11 mouse cellular contexts compared by ENCODE assay signal in genomic region chr7:66140923-66141570, GRCm38 (mm10). TPM values are rescaled to one million over a fixed set of nuclear protein-coding genes. Genes with fewer than 3 reads are reported as not detected.
DNase-seq lines count a peak whose midpoint lies in the region; ATAC-seq lines count a peak whose summit lies in the region.
"Had no signal": no experiment of that assay in that cellular context is flagged by ENCODE, and none has a peak within 500 bp of the region (broad histone marks: within the 10 kb centered on the region; RNA-seq: fewer than 3 reads in every experiment).

No protein-coding gene starts in this region.

- H3K36me3 ChIP-seq in heart, embryonic 15.5 days: no peaks in the 10 kb centered on the region
- no peaks in the 10 kb centered on the region for H3K36me3 ChIP-seq in heart, embryonic 11.5 days (ENCODE audit: control insufficient read depth, insufficient read depth, low read length)
- no peaks in the 10 kb centered on the region for H3K36me3 ChIP-seq in midbrain, embryonic 11.5 days (ENCODE audit: control insufficient read depth, insufficient read depth, low read length)
- H3K36me3 ChIP-seq in midbrain, embryonic 10.5 days: peaks cover 24% of the 10 kb centered on the region
- H3K36me3 ChIP-seq in macrophage (ENCODE audit: inconsistent target): no peaks in the 10 kb centered on the region

- H3K27me3 ChIP-seq in heart, embryonic 15.5 days: no peaks in the 10 kb centered on the region
- no peaks in the 10 kb centered on the region for H3K27me3 ChIP-seq in heart, embryonic 11.5 days (ENCODE audit: control insufficient read depth, insufficient read depth, low read length)
- H3K27me3 ChIP-seq in midbrain, embryonic 11.5 days (ENCODE audit: control insufficient read depth, insufficient read depth, low read length): no peaks in the 10 kb centered on the region
- H3K27me3 ChIP-seq in midbrain, embryonic 10.5 days (ENCODE audit: low read depth, poor library complexity, severe bottlenecking): no peaks in the 10 kb centered on the region
- H3K27me3 ChIP-seq: CH12.LX; heart, embryonic 12.5 days; megakaryocyte, embryonic 14.5 days had no signal

- H3K9ac ChIP-seq in heart, embryonic 15.5 days: no peak overlapping the region
- H3K9ac ChIP-seq in heart, embryonic 11.5 days (ENCODE audit: low read depth, low read length): no peak overlapping the region
- no peak overlapping the region for H3K9ac ChIP-seq in midbrain, embryonic 11.5 days (ENCODE audit: low read length)
- H3K9ac ChIP-seq: heart, embryonic 12.5 days had no signal

- H3K9me3 ChIP-seq in heart, embryonic 15.5 days (replicated peaks): no peaks in the 10 kb centered on the region
- no peaks in the 10 kb centered on the region for H3K9me3 ChIP-seq in heart, embryonic 11.5 days (replicated peaks; ENCODE audit: control insufficient read depth, low read length)
- H3K9me3 ChIP-seq in midbrain, embryonic 11.5 days (ENCODE audit: control insufficient read depth, low read length): no peaks in the 10 kb centered on the region
- no peaks in the 10 kb centered on the region for H3K9me3 ChIP-seq in midbrain, embryonic 10.5 days (replicated peaks)
- H3K9me3 ChIP-seq: heart, embryonic 12.5 days; megakaryocyte, embryonic 14.5 days had no signal

- peak overlapping the region; percentile 24; the same call in 1 of the 2 replicates for H3K27ac ChIP-seq in heart, embryonic 15.5 days
- no peak overlapping the region for H3K27ac ChIP-seq in heart, embryonic 11.5 days (ENCODE audit: low read depth, low read length)
- no peak overlapping the region for H3K27ac ChIP-seq in midbrain, embryonic 11.5 days (ENCODE audit: low read depth, low read length)
- H3K27ac ChIP-seq in midbrain, embryonic 10.5 days (replicated peaks): no peak overlapping the region
- H3K27ac ChIP-seq in macrophage: peak overlapping the region; percentile 55

- H3K4me1 ChIP-seq in heart, embryonic 15.5 days (replicated peaks): peaks cover 27% of the 10 kb centered on the region
- peaks cover 4% of the 10 kb centered on the region for H3K4me1 ChIP-seq in heart, embryonic 11.5 days (ENCODE audit: control insufficient read depth, insufficient read depth, low read length)
- peaks cover 3% of the 10 kb centered on the region; the same call in 1 of the 2 replicates for H3K4me1 ChIP-seq in midbrain, embryonic 11.5 days (ENCODE audit: control insufficient read depth, insufficient read depth, low read length)
- H3K4me1 ChIP-seq in midbrain, embryonic 10.5 days: peaks cover 20% of the 10 kb centered on the region

- 75% methylated on average over 4 of the region's 4 CpGs for WGBS in heart, embryonic 15.5 days
- 83% methylated on average over 4 of the region's 4 CpGs for WGBS in heart, embryonic 11.5 days (ENCODE audit: insufficient replicate concordance)
- WGBS in midbrain, embryonic 11.5 days: 72% methylated on average over 4 of the region's 4 CpGs
- 86% methylated on average over 4 of the region's 4 CpGs for WGBS in midbrain, embryonic 10.5 days
- WGBS in macrophage (ENCODE audit: missing documents): 97% methylated on average over 4 of the region's 4 CpGs

- no peak for ATAC-seq in heart, embryonic 15.5 days (replicated peaks; ENCODE audit: insufficient number of reproducible peaks, insufficient read depth, low FRiP score, low read depth)
- ATAC-seq in heart, embryonic 11.5 days (replicated peaks; ENCODE audit: insufficient number of reproducible peaks, low FRiP score, low TSS enrichment): no peak
- ATAC-seq in midbrain, embryonic 11.5 days (ENCODE audit: low FRiP score): no peak
- ATAC-seq in erythroblast, adult 5-6 weeks (replicated peaks; ENCODE audit: low FRiP score, poor library complexity, severe bottlenecking): no peak

- no peak overlapping the region for H3K4me3 ChIP-seq in heart, embryonic 15.5 days
- H3K4me3 ChIP-seq in heart, embryonic 11.5 days (ENCODE audit: low read depth, low read length): no peak overlapping the region
- no peak overlapping the region for H3K4me3 ChIP-seq in midbrain, embryonic 11.5 days (ENCODE audit: low read depth, low read length)
- H3K4me3 ChIP-seq in midbrain, embryonic 10.5 days: no peak overlapping the region
- no peak overlapping the region for H3K4me3 ChIP-seq in macrophage (ENCODE audit: inconsistent target)
- H3K4me3 ChIP-seq: heart, embryonic 12.5 days; megakaryocyte, embryonic 14.5 days had no signal

- no peak overlapping the region for H3K4me2 ChIP-seq in heart, embryonic 15.5 days
- H3K4me2 ChIP-seq in heart, embryonic 11.5 days: no peak overlapping the region
- no peak overlapping the region for H3K4me2 ChIP-seq in midbrain, embryonic 11.5 days
- H3K4me2 ChIP-seq: heart, embryonic 12.5 days had no signal

- intact Hi-C loops in left cerebral cortex, postnatal 36 days (cut with DNase I): no loop called here

- DNase-seq in midbrain, embryonic 11.5 days (ENCODE audit: low spot score, missing footprints): peak; percentile 66
- DNase-seq in midbrain, embryonic 10.5 days (ENCODE audit: low spot score): no peak
- no peak for DNase-seq in left cerebral cortex, postnatal 36 days (ENCODE audit: low spot score in 2 of 2)
- DNase-seq: kidney, postnatal 4 days had no signal

- H3K79me2 ChIP-seq in macrophage (ENCODE audit: inconsistent target): peaks cover 73% of the 10 kb centered on the region

RNA-seq across cellular contexts. Expression of gene Chsy1, which starts 31.7 kb away (rescaled TPM):
- 12.7 and 13.4 TPM in 2 replicates for polyA plus RNA-seq in heart, embryonic 15.5 days (2015; fragmentation: Nextera tagmentation; extraction: Ambion mirVana)
- 24.1 and 29.0 TPM in 2 replicates for polyA plus RNA-seq in heart, embryonic 11.5 days (2014; fragmentation: Nextera tagmentation; extraction: Ambion mirVana)
- polyA plus RNA-seq in midbrain, embryonic 11.5 days (2014; fragmentation: Nextera tagmentation; extraction: Ambion mirVana): 18.4 and 20.4 TPM in 2 replicates
- 12.0 and 12.2 TPM in 2 replicates for polyA plus RNA-seq in midbrain, embryonic 10.5 days (2016; fragmentation: Nextera tagmentation; extraction: Ambion mirVana)
- 1 to 10 TPM in 21 of 26 experiments, under 1 TPM in 4, not detected in 1; 0.31 to 8.8 (median 2.2) TPM for total RNA-seq in macrophage (2018; cell fraction: chromatin; rRNA removed)
- total RNA-seq in macrophage (2018; cell fraction: cytosol; rRNA removed): 1 to 10 TPM; 3.3 to 10.0 (median 6.5) TPM
- 10 to 100 TPM in 8 of 26 experiments, 1 to 10 TPM in 18; 2.8 to 16.0 (median 7.8) TPM for total RNA-seq in macrophage (2018; cell fraction: nucleus; rRNA removed)
- polyA plus RNA-seq in macrophage (2018): 4.8 to 6.6 TPM (median 5.3 TPM) in 3 replicates
- total RNA-seq in erythroblast, adult 5-6 weeks (2015; ENCODE audit: low replicate concordance): 6.7 and 8.5 TPM in 2 replicates
- total RNA-seq in erythroblast, adult 5-6 weeks (2017; ENCODE audit: low replicate concordance): 7.8 and 11.7 TPM in 2 replicates
- total RNA-seq in left cerebral cortex, postnatal 36 days (2021): 10 to 100 TPM; 15.4 to 16.2 TPM

Comparison
In these comparisons a context has a peak if more than half of its experiments do, and no peak if none do; other contexts are left out.
1. H3K27ac ChIP-seq: peak in heart, embryonic 15.5 days (single experiment) and macrophage (single experiment); none in heart, embryonic 11.5 days (single experiment), midbrain, embryonic 11.5 days (single experiment) and midbrain, embryonic 10.5 days (single experiment).